Mouse (Mus musculus) adrenal gland, adult 10 weeks (tissue): Measurements from ENCODE around the gene Vps35l. TPM values are rescaled to one million over a fixed set of nuclear protein-coding genes. Genes with fewer than 3 reads are reported as not detected.

Source experiments
- polyA plus RNA-seq: library from polyadenylated mRNA; stranded (reverse); fragments of 350-450 nt; fragmentation: Illumina TruSeq; extraction: RNeasy Lipid Tissue Mini Kit (QIAGEN cat#74804); gene quantifications from one replicate; pipeline ENCODE4 v1.2.3, GENCODE M21; 2014; ENCODE audit warnings: low read depth, low replicate concordance

Vps35l gene
- 15.8 TPM for polyA plus RNA-seq

DNA sequence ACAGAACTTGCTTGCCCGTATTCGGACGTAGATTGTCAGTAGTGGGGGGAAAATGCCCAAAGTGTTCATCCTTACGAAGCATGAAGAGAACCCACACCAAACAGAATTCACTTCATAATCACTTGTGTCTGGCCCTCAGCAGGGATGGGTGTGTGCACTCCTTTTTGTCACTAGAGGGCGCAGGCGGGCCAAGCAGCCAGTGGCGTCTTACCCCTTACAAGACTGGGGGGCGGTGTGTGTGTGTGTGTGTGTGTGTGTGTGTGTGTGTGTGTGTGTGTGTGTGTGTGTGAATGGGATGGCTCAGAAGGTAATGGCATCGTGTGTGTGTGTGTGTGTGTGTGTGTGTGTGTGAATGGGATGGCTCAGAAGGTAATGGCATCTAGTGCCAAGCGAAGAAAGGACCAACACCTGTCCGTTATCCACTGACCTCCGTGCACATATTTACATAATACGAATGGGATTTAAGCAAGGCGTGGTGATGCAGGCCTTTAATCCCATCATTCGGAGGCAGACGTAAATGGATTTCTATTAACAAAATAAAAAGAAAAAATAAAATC, at the start of gene Vps35l:
TSS of gene Vps35l (plus strand) at position 252 of the 557 bp plus-strand sequence.

DNA sequence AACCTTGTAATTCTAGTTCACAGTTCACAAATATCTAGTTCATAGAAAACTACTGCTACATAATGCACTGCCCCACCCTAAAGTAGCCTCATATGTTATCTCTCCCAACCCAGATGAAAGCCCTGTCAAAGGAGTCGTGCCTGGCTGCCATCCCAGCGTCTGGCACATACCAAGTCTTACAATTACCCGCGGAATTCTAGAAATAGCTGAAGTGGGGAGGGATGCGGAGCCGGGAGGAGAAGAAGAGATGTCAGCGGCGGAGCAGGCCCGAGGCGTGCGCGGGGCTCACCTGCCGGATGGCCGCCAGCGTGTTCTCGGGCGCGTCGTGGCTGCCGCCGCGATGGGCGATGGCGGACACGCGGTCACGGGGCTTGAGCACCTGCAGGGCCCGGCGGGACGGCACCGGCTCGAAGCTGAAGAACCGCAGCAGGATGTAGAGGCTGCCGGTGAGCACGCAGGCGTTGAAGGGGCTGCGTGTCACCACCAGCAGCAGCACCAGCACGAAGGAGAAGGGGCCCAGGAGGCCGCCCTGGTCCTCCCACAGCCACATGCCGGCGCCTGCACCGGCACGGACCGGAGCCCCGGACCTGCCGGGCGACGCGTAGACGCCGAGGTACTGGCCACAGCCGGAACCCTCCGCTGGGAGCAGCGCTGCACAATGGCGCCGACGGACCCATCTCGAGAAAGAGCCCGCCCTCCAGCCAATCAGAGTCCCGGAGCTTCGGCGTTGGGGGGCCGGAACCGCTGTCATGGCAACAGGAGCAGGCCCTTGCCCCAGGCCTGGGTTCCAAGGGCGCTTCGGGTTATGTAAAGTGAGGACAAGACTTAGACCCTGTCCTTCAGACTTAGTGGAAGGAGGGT, 34.7 kb upstream of the Vps35l start, which contains the start of gene Gde1:
TSS of gene Gde1 (minus strand) at position 678 of the 861 bp plus-strand sequence.

DNA sequence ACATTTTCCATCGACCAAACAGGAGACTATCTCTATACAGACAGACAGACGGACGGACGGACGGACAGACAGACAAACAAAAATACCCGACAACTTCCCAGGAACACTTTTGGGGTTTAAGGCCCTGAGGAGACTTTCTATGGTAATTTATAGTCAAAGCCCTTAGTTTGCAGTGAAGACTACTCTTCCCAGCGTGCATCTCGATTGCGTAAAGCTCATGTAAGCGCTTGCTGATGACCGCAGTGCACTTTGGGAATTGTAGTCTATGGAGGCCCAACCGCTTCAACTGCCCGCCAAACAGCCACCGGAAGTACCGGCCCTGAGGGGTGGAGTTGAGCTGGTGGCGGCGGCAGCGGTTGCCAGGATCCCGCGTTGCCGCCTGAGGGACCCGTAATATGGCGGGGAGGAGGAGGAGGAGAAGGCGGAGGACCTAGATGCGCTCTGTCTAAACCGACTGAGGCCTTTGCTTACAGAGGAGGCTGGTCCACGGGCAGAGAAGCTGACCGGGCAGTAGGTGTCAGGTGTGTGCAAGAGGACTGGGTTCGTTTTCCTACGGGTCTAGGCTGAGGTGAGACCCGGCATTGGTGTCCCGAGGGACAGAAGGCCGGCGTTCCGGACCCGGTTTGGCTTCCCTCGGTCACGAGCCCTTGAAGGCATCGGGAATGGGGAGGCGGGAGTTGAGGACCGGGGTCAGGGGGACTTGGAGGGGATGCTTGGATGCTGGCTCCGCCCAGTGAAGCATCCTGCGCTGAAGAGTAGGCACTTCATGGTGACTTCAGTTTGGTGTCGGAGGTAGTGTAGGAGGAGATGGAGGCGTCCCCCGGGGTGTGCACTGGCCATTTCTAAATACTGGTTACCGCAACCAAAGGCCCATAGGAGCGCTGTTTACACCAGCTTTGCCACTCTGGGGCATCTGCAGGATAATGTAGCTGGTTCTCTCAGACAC, 27.5 kb upstream of the Vps35l start, which contains the start of gene Ccp110:
TSS of gene Ccp110 (plus strand) at position 325 of the 946 bp plus-strand sequence.

DNA sequence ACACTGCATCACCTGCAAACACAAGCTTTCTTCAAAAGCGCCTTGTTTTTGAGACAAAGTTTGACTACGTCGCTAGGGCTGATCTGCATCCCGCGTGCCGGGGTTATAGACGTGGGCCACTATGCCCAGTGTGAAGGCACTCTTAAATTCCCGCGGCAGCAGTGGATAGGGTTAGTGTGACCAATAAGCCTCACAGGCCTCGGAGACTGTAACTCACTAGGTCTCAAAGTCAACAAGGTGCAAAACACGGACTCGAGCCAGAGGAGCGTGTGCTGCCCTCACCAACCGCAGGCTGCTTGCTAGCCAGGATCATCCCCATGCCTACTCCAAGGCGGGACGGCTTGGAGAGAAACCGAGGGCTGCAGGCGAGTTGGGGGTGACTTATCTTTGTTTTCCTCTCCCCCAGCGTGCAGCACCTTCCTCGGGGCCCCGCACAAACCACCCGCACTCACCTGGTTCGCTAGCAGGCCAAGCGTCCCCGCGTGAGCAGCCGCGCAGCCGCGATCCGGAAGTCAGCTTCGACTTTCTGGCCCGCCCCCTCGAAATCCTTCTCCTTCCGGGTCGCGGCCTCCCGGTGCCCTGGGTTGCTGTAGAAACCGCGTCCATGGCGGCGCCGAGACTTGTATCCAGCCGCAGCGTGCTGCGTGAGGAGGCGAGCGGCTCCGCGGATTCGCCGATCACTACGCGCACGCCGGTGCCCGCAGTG, 115.3 kb downstream of the Vps35l start, which contains the start of gene Iqck:
TSS of gene Iqck (plus strand) at position 582 of the 706 bp plus-strand sequence.

DNA sequence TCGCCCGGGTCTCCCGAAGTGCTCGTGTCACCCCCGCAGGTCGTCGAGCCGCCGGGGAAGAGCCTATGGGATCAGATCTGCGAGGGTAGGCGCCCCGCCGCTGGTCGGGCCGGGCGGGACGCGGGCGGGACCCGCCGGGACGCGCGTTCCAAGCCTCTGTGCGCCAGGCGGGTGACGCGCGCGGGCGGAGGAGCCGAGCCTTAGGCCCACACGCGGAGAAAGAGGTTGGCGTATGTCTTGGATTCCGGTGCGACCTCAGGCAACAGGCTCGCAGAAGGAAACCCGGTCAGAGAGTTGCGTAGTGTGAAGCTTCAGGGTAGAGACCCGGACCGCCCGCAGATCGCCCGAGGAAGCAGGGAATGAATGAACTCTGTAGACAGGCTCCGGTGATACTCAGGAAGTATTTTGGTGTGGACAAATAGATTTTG, 115.9 kb downstream of the Vps35l start, which contains the start of gene Knop1:
TSS of gene Knop1 (minus strand) at position 378 of the 428 bp plus-strand sequence.

Other genes with a start within 250 kb of the Vps35l start
- 29.1 TPM for gene Itpripl2, start 248.3 kb upstream of the Vps35l start, polyA plus RNA-seq
- gene Coq7, start 206.9 kb upstream of the Vps35l start, polyA plus RNA-seq = 12.8 TPM
- gene Tmc7, start 155.5 kb upstream of the Vps35l start, polyA plus RNA-seq = 0.41 TPM
- gene Tmc5, start 142.9 kb upstream of the Vps35l start, polyA plus RNA-seq = not detected
- gene Gde1, start 34.4 kb upstream of the Vps35l start, polyA plus RNA-seq = 236 TPM
- gene Ccp110, start 27.7 kb upstream of the Vps35l start, polyA plus RNA-seq = 18.2 TPM
- 32.2 TPM for gene Iqck, start 115.5 kb downstream of the Vps35l start, polyA plus RNA-seq
- gene Knop1, start 116.0 kb downstream of the Vps35l start, polyA plus RNA-seq = 212 TPM